Mouse (Mus musculus) adrenal gland, adult 2 months (tissue): ENCODE measurements at regions not wholly inside any gene's neighbourhood (a gene's known extent, or its start where the extent isn't known, plus 50 kb on each side); places are given as distances from the start of the nearest gene placed in this dataset.

Experiments used
- DNase-seq: peaks from one replicate; pipeline ENCODE4 v3.0.0; 2021

- DNase-seq: no peak
These were observed 51.3 kb upstream of the Rnf138rt1 start for GRCm38 (mm10) chrX:163812431-163812830.

- peak; percentile 6 for DNase-seq
These were observed 53.7 kb upstream of the Rnf138rt1 start for GRCm38 (mm10) chrX:163814806-163815205.

- DNase-seq: no peak
These were observed 61.2 kb upstream of the Rnf138rt1 start for GRCm38 (mm10) chrX:163822298-163822697.

- peak; percentile 19 for DNase-seq
These were observed 66.3 kb upstream of the Rnf138rt1 start for GRCm38 (mm10) chrX:163827461-163827860.

- no peak for DNase-seq
These were observed 63.4 kb upstream of the Ap1s2 start for GRCm38 (mm10) chrX:163845408-163845807.

- no peak for DNase-seq
These were observed 61.9 kb upstream of the Ap1s2 start for GRCm38 (mm10) chrX:163846890-163847289.

GRCm38 (mm10) chrX:163847651-163848050 lies 61.2 kb upstream of the Ap1s2 start:
- no peak for DNase-seq

GRCm38 (mm10) chrX:163848510-163849199 lies 60.2 kb upstream of the Ap1s2 start:
- DNase-seq: no peak

GRCm38 (mm10) chrX:163850915-163851599 lies 57.8 kb upstream of the Ap1s2 start:
- no peak for DNase-seq

- no peak for DNase-seq
These were observed 50.3 kb upstream of the Ap1s2 start for GRCm38 (mm10) chrX:163858494-163858893.
